ENCODE assay signal across 19 mouse cellular contexts in genomic region chr10:42910567-42910966, GRCm38 (mm10). TPM values are rescaled to one million over a fixed set of nuclear protein-coding genes. Genes with fewer than 3 reads are reported as not detected.
DNase-seq lines count a peak whose midpoint lies in the region; ATAC-seq and TF ChIP-seq lines count a peak whose summit lies in the region.
"Had no signal": no experiment of that assay in that cellular context is flagged by ENCODE, and none has a peak within 500 bp of the region (broad histone marks: within the 10 kb centered on the region; RNA-seq: fewer than 3 reads in every experiment).

No protein-coding gene starts in this region.

- H3K4me3 ChIP-seq in embryonic facial prominence, embryonic 14.5 days (ENCODE audit: low read depth, low read length): no peak overlapping the region
- no peak overlapping the region for H3K4me3 ChIP-seq in stomach, postnatal 0 days (ENCODE audit: low read depth, low read length)
- H3K4me3 ChIP-seq: embryonic facial prominence, embryonic 13.5 days; forebrain, embryonic 15.5 days; heart, embryonic 13.5 days; hindbrain, embryonic 12.5 days had no signal

- no peaks in the 10 kb centered on the region for H3K27me3 ChIP-seq in embryonic facial prominence, embryonic 14.5 days (replicated peaks; ENCODE audit: control insufficient read depth, insufficient read depth, low read length)
- no peaks in the 10 kb centered on the region for H3K27me3 ChIP-seq in stomach, postnatal 0 days (ENCODE audit: control insufficient read depth, insufficient read depth, low read length)
- H3K27me3 ChIP-seq: CH12.LX; embryonic facial prominence, embryonic 13.5 days; forebrain, embryonic 15.5 days; heart, embryonic 13.5 days; hindbrain, embryonic 12.5 days had no signal

- TF ChIP-seq CTCF in stomach, postnatal 0 days (IDR thresholded peaks at IDR 0.05; ENCODE audit: low read depth): no peak

- H3K4me1 ChIP-seq in embryonic facial prominence, embryonic 14.5 days (ENCODE audit: control insufficient read depth, insufficient read depth, low read length): no peaks in the 10 kb centered on the region
- no peaks in the 10 kb centered on the region for H3K4me1 ChIP-seq in stomach, postnatal 0 days (replicated peaks; ENCODE audit: control insufficient read depth, insufficient read depth)
- H3K4me1 ChIP-seq: embryonic facial prominence, embryonic 13.5 days had no signal

- peak; percentile 47; the same call in 1 of the 2 replicates for ATAC-seq in embryonic facial prominence, embryonic 14.5 days (ENCODE audit: low read depth)
- ATAC-seq in stomach, postnatal 0 days (ENCODE audit: low FRiP score, low TSS enrichment): no peak
- no peak for ATAC-seq in CD4-positive, CD25-positive, alpha-beta regulatory T cell, adult 4 months
- ATAC-seq: forebrain, embryonic 15.5 days; hindbrain, postnatal 0 days had no signal

- no peak overlapping the region for H3K27ac ChIP-seq in embryonic facial prominence, embryonic 14.5 days (replicated peaks; ENCODE audit: low read depth, low read length)
- no peak overlapping the region for H3K27ac ChIP-seq in stomach, postnatal 0 days (replicated peaks)
- H3K27ac ChIP-seq: embryonic facial prominence, embryonic 13.5 days; forebrain, embryonic 15.5 days; heart, embryonic 13.5 days; hindbrain, embryonic 12.5 days; hindbrain, postnatal 0 days had no signal

- H3K4me2 ChIP-seq in embryonic facial prominence, embryonic 14.5 days (ENCODE audit: low read depth, low read length): no peak overlapping the region
- H3K4me2 ChIP-seq in stomach, postnatal 0 days (replicated peaks; ENCODE audit: low read depth): no peak overlapping the region
- H3K4me2 ChIP-seq: embryonic facial prominence, embryonic 13.5 days; forebrain, embryonic 15.5 days; heart, embryonic 13.5 days; hindbrain, embryonic 12.5 days had no signal

- WGBS in embryonic facial prominence, embryonic 14.5 days: 29% methylated on average over 4 of the region's 4 CpGs
- WGBS in stomach, postnatal 0 days: 23% methylated on average over 4 of the region's 4 CpGs

- no peaks in the 10 kb centered on the region for H3K9me3 ChIP-seq in embryonic facial prominence, embryonic 14.5 days (ENCODE audit: control insufficient read depth, low read length)
- H3K9me3 ChIP-seq in stomach, postnatal 0 days (ENCODE audit: control insufficient read depth, low read length): no peaks in the 10 kb centered on the region
- H3K9me3 ChIP-seq: embryonic facial prominence, embryonic 13.5 days; forebrain, embryonic 15.5 days; heart, embryonic 13.5 days; hindbrain, embryonic 12.5 days had no signal

- DNase-seq in cerebellum, postnatal 10 days: peak; percentile 47 to 60
- no peak for DNase-seq in cerebellum, postnatal 36 days
- DNase-seq in thymus, postnatal 4 days: peak; percentile 14
- DNase-seq in thymus, adult 18-20 months: no peak
- DNase-seq in embryonic facial prominence, embryonic 14.5 days (ENCODE audit: low spot score): peak; percentile 64
- peak; percentile 62 for DNase-seq in stomach, postnatal 0 days (ENCODE audit: low spot score)
- no peak for DNase-seq in urinary bladder, postnatal 36 days (ENCODE audit: low spot score in 2 of 2)
- DNase-seq: adrenal gland, adult 8-10 months; adrenal gland, postnatal 36 days; cerebellum, adult 2 months; gastrocnemius, postnatal 14 days; heart, postnatal 36 days had no signal

- no peak for TF ChIP-seq EP300 in stomach, postnatal 0 days (optimal IDR thresholded peaks at IDR 0.05)

- no peak overlapping the region for H3K9ac ChIP-seq in embryonic facial prominence, embryonic 14.5 days (ENCODE audit: low read depth, low read length)
- H3K9ac ChIP-seq in stomach, postnatal 0 days (ENCODE audit: low read length): no peak overlapping the region
- H3K9ac ChIP-seq: embryonic facial prominence, embryonic 13.5 days; forebrain, embryonic 15.5 days; heart, embryonic 13.5 days; hindbrain, embryonic 12.5 days had no signal

- H3K36me3 ChIP-seq in embryonic facial prominence, embryonic 14.5 days (ENCODE audit: control insufficient read depth, insufficient read depth, low read length): no peaks in the 10 kb centered on the region
- no peaks in the 10 kb centered on the region for H3K36me3 ChIP-seq in stomach, postnatal 0 days (ENCODE audit: control insufficient read depth, insufficient read depth, low read length)
- H3K36me3 ChIP-seq: embryonic facial prominence, embryonic 13.5 days; forebrain, embryonic 15.5 days; heart, embryonic 13.5 days; hindbrain, embryonic 12.5 days had no signal

RNA-seq across cellular contexts. Expression of gene Scml4, which starts 50.4 kb away (rescaled TPM):
- 1.4 and 1.6 TPM in 2 replicates for polyA plus RNA-seq in embryonic facial prominence, embryonic 14.5 days (2014; fragmentation: Nextera tagmentation; extraction: Ambion mirVana)
- polyA plus RNA-seq in stomach, postnatal 0 days (2015; fragmentation: Nextera tagmentation; extraction: Ambion mirVana): 5.1 and 5.4 TPM in 2 replicates
- polyA plus RNA-seq in CD4-positive, CD25-positive, alpha-beta regulatory T cell, adult 4 months (2017; shearing (Covaris generic)): 10 to 100 TPM; 56.6 to 87.8 TPM

Comparison
In these comparisons a context has a peak if more than half of its experiments do, and no peak if none do; other contexts are left out.
1. DNase-seq: peak in cerebellum, postnatal 10 days (2 of 2), thymus, postnatal 4 days (single experiment), embryonic facial prominence, embryonic 14.5 days (single experiment) and stomach, postnatal 0 days (single experiment); none in cerebellum, postnatal 36 days (0 of 2), thymus, adult 18-20 months (0 of 2) and urinary bladder, postnatal 36 days (0 of 2).